Mouse (Mus musculus) limb, embryonic 12.5 days (tissue): Measurements from ENCODE around the gene Anapc11. TPM values are rescaled to one million over a fixed set of nuclear protein-coding genes. Genes with fewer than 3 reads are reported as not detected.
A peak's percentile ranks its signal among the peaks of the same experiment; 100 is the strongest.
"Not testable (repeated sequence)": the region's sequence is repeated elsewhere in the genome, so short reads cannot be mapped to it uniquely, and the experiment has no call there.

ENCODE experiments used
- ATAC-seq: fragments of 200-750 bp; cut with Nextera tagmentation; 2 replicates; pipeline ENCODE4 v1.8.0; 2017; ENCODE audit warnings: low read depth, moderate TSS enrichment; ENCODE audit not compliant: insufficient number of reproducible peaks, insufficient read depth, low FRiP score, low TSS enrichment
- H3K27ac ChIP-seq: fragments of 300-500 bp; sonication (generic); 2 replicates; pipeline ENCODE4 v1.5.1; 2016; ENCODE audit warnings: mild to moderate bottlenecking, moderate library complexity
- H3K27me3 ChIP-seq: fragments of 300-500 bp; sonication (generic); 2 replicates; pipeline ENCODE4 v1.6.1; 2016; ENCODE audit warnings: mild to moderate bottlenecking, moderate library complexity
- H3K36me3 ChIP-seq: fragments of 300-500 bp; sonication (generic); 2 replicates; pipeline ENCODE4 v1.6.1; 2016; ENCODE audit warnings: mild to moderate bottlenecking, moderate library complexity
- H3K4me1 ChIP-seq: fragments of 300-500 bp; sonication (generic); replicated peaks from 2 replicates; pipeline ENCODE4 v1.6.1; 2016
- H3K4me2 ChIP-seq: fragments of 300-500 bp; sonication (generic); 2 replicates; pipeline ENCODE4 v1.6.1; 2016; ENCODE audit warnings: mild to moderate bottlenecking, moderate library complexity
- H3K4me3 ChIP-seq: fragments of 300-500 bp; sonication (generic); replicated peaks from 2 replicates; pipeline ENCODE4 v1.5.1; 2016; ENCODE audit warnings: mild to moderate bottlenecking
- H3K9ac ChIP-seq: fragments of 300-500 bp; sonication (generic); replicated peaks from 2 replicates; pipeline ENCODE4 v1.6.1; 2016; ENCODE audit warnings: mild to moderate bottlenecking, moderate library complexity
- H3K9me3 ChIP-seq: fragments of 300-500 bp; sonication (generic); 2 replicates; pipeline ENCODE4 v1.6.1; 2016; ENCODE audit warnings: mild to moderate bottlenecking, moderate library complexity
- WGBS: fragments of 180-500 bp; shearing (Covaris S2); methylation state at CpG from one replicate; pipeline ENCODE4 v1.1.7; 2016; 5-methylcytosine and 5-hydroxymethylcytosine counted together
- polyA plus RNA-seq: library from polyadenylated mRNA; unstranded; fragments of >200 nt; fragmentation: Nextera tagmentation; extraction: Ambion mirVana; gene quantifications from 2 replicates; pipeline ENCODE4 v1.2.1, GENCODE M21; 2016

Gene Anapc11
- 202 and 203 TPM in 2 replicates for polyA plus RNA-seq

DNA sequence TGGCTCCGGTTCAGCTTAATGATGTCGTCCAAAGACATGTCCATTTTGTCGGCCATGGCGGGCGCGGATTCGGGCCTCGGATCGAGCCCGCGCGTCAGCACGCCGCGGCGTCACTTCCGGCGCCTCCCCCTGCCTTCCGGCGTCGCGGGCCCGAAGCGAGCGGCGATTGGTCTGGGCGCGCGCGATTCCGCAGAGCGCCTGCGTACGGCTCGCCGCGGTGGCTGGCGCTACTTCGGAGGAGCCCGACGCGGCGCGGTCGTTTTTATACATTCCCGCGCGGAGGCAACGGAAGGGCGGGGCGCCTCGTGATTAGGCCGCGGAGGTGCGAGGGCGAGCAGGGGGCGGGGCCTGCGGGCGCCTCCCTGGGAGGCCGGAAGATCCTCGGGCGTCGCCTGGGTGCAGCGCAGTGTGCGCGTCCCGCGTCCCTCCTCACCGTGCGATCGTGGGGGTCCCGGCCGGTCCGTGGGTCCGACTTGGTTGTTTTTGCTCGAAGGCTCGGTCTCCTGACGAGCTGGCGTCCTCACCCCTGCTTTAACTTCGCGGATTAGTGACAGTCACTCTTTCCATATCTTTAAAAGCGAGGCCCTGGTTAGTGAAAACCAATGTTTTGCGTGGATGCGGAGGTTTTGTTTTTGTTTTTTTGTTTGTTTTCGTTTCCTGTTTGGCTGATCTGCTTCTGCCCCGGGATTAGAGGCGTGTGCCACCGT lies at the start of gene Anapc11, which contains the start of gene Alyref:
TSS of gene Anapc11 (plus strand) at position 139 of the 707 bp plus-strand sequence.
TSS of gene Alyref (minus strand) at position 83 of the 707 bp plus-strand sequence.
- no peaks in the 10 kb centered on the region for H3K27me3 ChIP-seq
- peak within 1 kb of the TSS; percentile 89 for H3K27ac ChIP-seq
- WGBS: under 1% methylated on average over 88 of the region's 88 CpGs
- H3K9me3 ChIP-seq: no peaks in the 10 kb centered on the region
- ATAC-seq: peak; percentile 96
- H3K4me2 ChIP-seq: peak within 1 kb of the TSS; percentile 98
- H3K4me1 ChIP-seq: peaks cover 24% of the 10 kb centered on the region
- peaks cover 73% of the 10 kb centered on the region for H3K36me3 ChIP-seq
- peak within 1 kb of the TSS; percentile 99 for H3K9ac ChIP-seq
- peak within 1 kb of the TSS; percentile 100 for H3K4me3 ChIP-seq

- Histone ChIP-seq H3K9ac (peak overlapping the region; percentile 97), H3K9me3 (no peaks in the 10 kb centered on the region), H3K4me1 (peaks cover 23% of the 10 kb centered on the region), H3K36me3 (peaks cover 33% of the 10 kb centered on the region), H3K4me2 (peak overlapping the region; percentile 69), H3K27me3 (no peaks in the 10 kb centered on the region), H3K27ac (peak overlapping the region; percentile 91), H3K4me3 (peak overlapping the region; percentile 100)
- 30% methylated on average over 7 of the region's 7 CpGs for WGBS
- no peak for ATAC-seq
These were observed 49.4 kb upstream of the Anapc11 start for GRCm38 (mm10) chr11:120548786-120549167.

- Histone ChIP-seq H3K36me3 (peaks cover 27% of the 10 kb centered on the region), H3K4me3 (peak within 1 kb of the TSS; percentile 100), H3K27me3 (no peaks in the 10 kb centered on the region), H3K4me1 (peaks cover 23% of the 10 kb centered on the region), H3K4me2 (peak within 1 kb of the TSS; percentile 69), H3K9ac (peak within 1 kb of the TSS; percentile 97), H3K27ac (peak within 1 kb of the TSS; percentile 91), H3K9me3 (no peaks in the 10 kb centered on the region)
- WGBS: 1% methylated on average over 63 of the region's 87 CpGs
- peak; percentile 73 for ATAC-seq
These were observed 48.9 kb upstream of the Anapc11 start, which contains the start of gene Mcrip1 for GRCm38 (mm10) chr11:120549168-120549945. TSS of gene Mcrip1 (minus strand) at chr11:120549727.

DNA sequence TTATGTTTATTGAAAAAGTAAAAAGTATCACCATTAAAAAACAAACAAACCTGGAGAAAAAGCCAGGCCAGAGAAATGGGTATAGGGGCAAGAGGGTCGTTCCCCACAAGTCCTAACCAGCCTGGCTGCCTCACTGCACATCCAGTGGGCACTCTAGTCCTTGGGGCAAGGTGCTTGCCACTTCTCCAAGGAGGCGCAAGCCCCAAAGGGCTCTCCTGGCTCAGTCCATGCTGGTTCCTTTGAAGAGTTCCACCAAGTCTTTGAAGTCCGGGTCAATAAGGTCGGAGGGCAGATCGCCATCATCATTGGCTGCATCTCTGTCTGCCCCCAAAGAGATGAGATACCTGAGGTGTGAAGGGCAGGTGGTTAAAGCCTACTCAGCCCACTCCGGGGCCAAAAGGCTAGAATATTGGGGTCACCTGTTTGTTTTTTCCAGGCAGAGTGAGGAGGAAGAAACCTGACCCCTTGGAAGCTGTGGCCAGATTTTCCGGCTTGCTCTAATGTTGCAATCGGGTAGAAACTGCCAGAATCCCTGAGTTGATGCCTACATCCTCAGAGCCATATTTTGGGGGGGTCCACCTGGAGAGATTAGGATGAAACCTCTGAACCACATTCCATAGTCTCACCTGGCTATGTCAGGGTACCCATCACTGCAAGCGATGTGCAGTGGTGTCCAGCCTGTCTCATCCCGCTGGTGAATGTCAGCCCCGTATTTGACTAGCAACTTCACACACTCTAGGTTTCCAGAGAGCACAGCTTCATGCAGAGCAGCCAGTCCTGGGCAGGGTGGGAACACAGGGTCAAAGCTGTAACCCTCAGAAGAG lies 48.0 kb upstream of the Anapc11 start:
- peak overlapping the region; percentile 100 for H3K4me3 ChIP-seq
- H3K9ac ChIP-seq: peak overlapping the region; percentile 97
- H3K27me3 ChIP-seq: no peaks in the 10 kb centered on the region
- 63% methylated on average over 11 of the region's 11 CpGs for WGBS
- H3K9me3 ChIP-seq: no peaks in the 10 kb centered on the region
- H3K27ac ChIP-seq: peak overlapping the region; percentile 91; the same call in 1 of the 2 replicates
- peaks cover 19% of the 10 kb centered on the region for H3K36me3 ChIP-seq
- ATAC-seq: no peak
- peak overlapping the region; percentile 69 for H3K4me2 ChIP-seq
- peaks cover 23% of the 10 kb centered on the region for H3K4me1 ChIP-seq

GRCm38 (mm10) chr11:120550810-120551440 lies 47.3 kb upstream of the Anapc11 start, which contains the start of gene Ppp1r27:
TSS of gene Ppp1r27 (minus strand) at chr11:120551132.
- Histone ChIP-seq H3K27ac (peak within 1 kb of the TSS; percentile 91; the same call in 1 of the 2 replicates), H3K9ac (peak within 1 kb of the TSS; percentile 97), H3K36me3 (peaks cover 11% of the 10 kb centered on the region; the same call in 1 of the 2 replicates), H3K27me3 (no peaks in the 10 kb centered on the region), H3K4me3 (peak within 1 kb of the TSS; percentile 100), H3K9me3 (no peaks in the 10 kb centered on the region), H3K4me2 (peak within 1 kb of the TSS; percentile 69), H3K4me1 (peaks cover 23% of the 10 kb centered on the region)
- WGBS: 92% methylated on average over 28 of the region's 28 CpGs
- no peak for ATAC-seq

- Histone ChIP-seq H3K4me1 (peaks cover 20% of the 10 kb centered on the region), H3K9me3 (peaks cover 11% of the 10 kb centered on the region), H3K4me2 (no peak overlapping the region), H3K9ac (no peak overlapping the region), H3K27ac (no peak overlapping the region), H3K27me3 (no peaks in the 10 kb centered on the region), H3K4me3 (no peak overlapping the region), H3K36me3 (0 out of 2 replicates have a peak, but pooled peaks cover under 1% of the 10 kb centered on the region)
- no peak for ATAC-seq
- WGBS: 85% methylated on average over 5 of the region's 5 CpGs
These were observed 45.5 kb upstream of the Anapc11 start for GRCm38 (mm10) chr11:120552736-120553135.

GRCm38 (mm10) chr11:120554834-120555233 lies 43.4 kb upstream of the Anapc11 start:
- Histone ChIP-seq H3K27ac (no peak overlapping the region), H3K9me3 (peaks cover 15% of the 10 kb centered on the region), H3K4me1 (peaks cover 9% of the 10 kb centered on the region), H3K9ac (no peak overlapping the region), H3K4me2 (no peak overlapping the region), H3K4me3 (no peak overlapping the region), H3K27me3 (no peaks in the 10 kb centered on the region), H3K36me3 (peaks cover 14% of the 10 kb centered on the region)
- ATAC-seq: no peak
- WGBS: 84% methylated on average over 7 of the region's 7 CpGs

GRCm38 (mm10) chr11:120555260-120555659 lies 43.0 kb upstream of the Anapc11 start:
- no peaks in the 10 kb centered on the region for H3K27me3 ChIP-seq
- H3K9me3 ChIP-seq: peaks cover 15% of the 10 kb centered on the region
- no peak overlapping the region for H3K27ac ChIP-seq
- no peak for ATAC-seq
- H3K36me3 ChIP-seq: peaks cover 18% of the 10 kb centered on the region
- H3K9ac ChIP-seq: no peak overlapping the region
- WGBS: 78% methylated on average over 2 of the region's 2 CpGs
- no peak overlapping the region for H3K4me2 ChIP-seq
- peaks cover 5% of the 10 kb centered on the region for H3K4me1 ChIP-seq
- no peak overlapping the region for H3K4me3 ChIP-seq

GRCm38 (mm10) chr11:120558843-120559242 lies 39.4 kb upstream of the Anapc11 start:
- ATAC-seq, H3K27me3 ChIP-seq, H3K9ac ChIP-seq, H3K4me2 ChIP-seq, H3K4me1 ChIP-seq, H3K27ac ChIP-seq, H3K4me3 ChIP-seq: not testable (repeated sequence)
- H3K9me3 ChIP-seq: peaks cover 15% of the 10 kb centered on the region
- 87% methylated on average over 6 of the region's 6 CpGs for WGBS
- peaks cover 54% of the 10 kb centered on the region for H3K36me3 ChIP-seq

DNA sequence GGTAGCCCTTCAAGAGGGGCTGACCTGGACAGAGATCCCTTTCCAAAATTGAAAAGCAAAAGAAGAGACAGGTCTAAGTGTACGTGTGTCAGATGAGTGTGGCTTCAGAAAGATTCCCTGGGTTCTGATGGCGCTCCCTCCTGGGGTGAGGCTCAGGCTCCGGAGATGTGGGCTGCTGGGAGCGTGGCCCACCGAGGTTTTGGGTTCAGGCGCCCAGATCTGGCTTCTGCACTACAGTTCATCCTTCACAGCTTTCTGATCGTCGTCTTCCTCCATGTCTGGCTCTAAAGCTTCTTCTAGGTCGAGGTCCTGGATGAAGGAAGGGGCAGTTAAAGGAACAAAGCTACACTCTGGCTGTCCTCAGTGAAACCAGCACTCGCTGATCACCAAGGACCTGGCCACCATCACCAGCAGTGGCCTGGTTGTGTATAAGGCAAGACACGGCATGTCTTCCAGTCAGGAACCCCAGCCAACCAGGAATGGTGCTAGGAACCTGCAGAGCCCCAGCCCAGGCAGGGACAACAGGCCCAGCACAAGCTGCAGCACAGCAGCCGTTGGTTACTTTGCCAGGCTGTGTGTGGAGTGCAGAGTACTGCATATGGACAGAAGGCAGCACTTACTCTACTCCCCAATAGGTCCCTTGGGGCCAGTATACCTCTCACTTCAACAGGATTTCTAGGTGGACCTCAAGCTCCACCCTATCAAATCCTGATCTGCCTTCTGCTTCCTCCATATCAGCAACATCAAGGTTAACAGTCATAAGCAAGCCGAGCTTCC lies 37.1 kb upstream of the Anapc11 start:
- no peak for ATAC-seq
- Histone ChIP-seq H3K36me3 (peaks cover 77% of the 10 kb centered on the region), H3K4me2 (no peak overlapping the region), H3K9ac (no peak overlapping the region), H3K27me3 (no peaks in the 10 kb centered on the region), H3K4me3 (no peak overlapping the region), H3K4me1 (no peaks in the 10 kb centered on the region), H3K9me3 (peaks cover 15% of the 10 kb centered on the region), H3K27ac (no peak overlapping the region)
- WGBS: 93% methylated on average over 13 of the region's 13 CpGs
